Mouse (Mus musculus) kidney, adult 2 months (tissue): ENCODE measurements around the gene Troap.

Experiments
- CTCF ChIP-seq: fragments of 200-500 bp; conservative IDR thresholded peaks from 2 replicates; pipeline ENCODE4 v1.5.1; 2011; ENCODE audit warnings: low read depth, mild to moderate bottlenecking, control low read depth, low read length, moderate library complexity, mixed read lengths; ENCODE audit not compliant: insufficient read depth, insufficient read length
- POLR2A ChIP-seq: fragments of 200-500 bp; IDR thresholded peaks from one replicate; pipeline ENCODE4 v1.6.1; 2011; ENCODE audit warnings: low read depth, low read length, control low read depth

DNA sequence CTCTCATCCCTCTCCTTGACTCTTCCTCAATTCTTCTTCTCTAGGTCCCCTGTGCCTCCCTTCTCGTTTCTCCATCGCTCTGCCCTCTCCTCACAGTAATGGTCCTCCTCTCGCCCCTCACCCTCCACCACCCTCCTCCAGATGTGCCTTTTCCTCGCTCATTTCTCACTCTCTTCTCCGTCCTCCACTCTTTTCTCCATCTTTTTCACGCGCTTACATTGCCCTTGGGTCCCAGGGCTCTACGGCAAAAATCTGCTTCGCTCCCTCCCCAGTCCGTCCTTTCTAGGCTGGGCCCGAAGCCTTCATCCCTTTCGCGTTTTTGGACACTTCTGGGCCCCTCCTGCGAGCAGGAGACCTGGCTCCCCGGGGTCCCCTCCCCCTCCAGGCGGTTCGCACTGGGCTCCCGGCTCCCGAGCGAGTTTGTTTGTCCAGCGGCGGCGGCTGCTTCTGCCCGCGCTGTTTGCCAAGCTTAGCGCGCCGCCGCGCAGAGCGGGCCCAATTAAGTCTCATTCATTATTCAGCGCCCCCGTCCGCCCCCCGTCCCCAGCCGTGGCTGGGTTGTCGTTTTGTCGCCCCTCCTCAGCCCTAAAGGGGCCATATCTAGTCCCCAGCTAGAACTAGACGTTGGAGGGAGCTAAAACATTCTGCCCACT is 23.6 kb downstream of the Troap start:
- no peak for TF ChIP-seq POLR2A
- no peak for TF ChIP-seq CTCF
